Comparison of ENCODE assay signal across 18 mouse cellular contexts in genomic region chr13:107013926-107014325, GRCm38 (mm10).
"Had no signal": no experiment of that assay in that cellular context is flagged by ENCODE, and none has a peak within 500 bp of the region (broad histone marks: within the 10 kb centered on the region; RNA-seq: fewer than 3 reads in every experiment).

No protein-coding gene starts in this region.

- H3K9me3 ChIP-seq: liver, embryonic 15.5 days had no signal

- DNase-seq: kidney, adult 2 months; kidney, postnatal 25 days; layer of hippocampus, postnatal 36 days; lung, adult 2 months; lung, postnatal 14 days; lung, postnatal 4 days; midbrain, embryonic 14.5 days; right cerebral cortex, adult 18-20 months; right cerebral cortex, postnatal 14 days; right cerebral cortex, postnatal 4 days; thymus, adult 2 months; thymus, postnatal 14 days; thymus, postnatal 4 days had no signal

- H3K4me2 ChIP-seq: liver, embryonic 15.5 days; midbrain, embryonic 11.5 days had no signal

- H3K9ac ChIP-seq: liver, embryonic 15.5 days had no signal

- H3K27ac ChIP-seq: kidney, postnatal 0 days; left cerebral cortex, adult 2 months; liver, embryonic 15.5 days; stomach, postnatal 0 days had no signal

- H3K4me3 ChIP-seq: left cerebral cortex, adult 2 months; liver, embryonic 15.5 days had no signal

- H3K27me3 ChIP-seq: liver, embryonic 15.5 days had no signal
